Comparison of ENCODE assay signal across 9 mouse cellular contexts in the genomic region with DNA sequence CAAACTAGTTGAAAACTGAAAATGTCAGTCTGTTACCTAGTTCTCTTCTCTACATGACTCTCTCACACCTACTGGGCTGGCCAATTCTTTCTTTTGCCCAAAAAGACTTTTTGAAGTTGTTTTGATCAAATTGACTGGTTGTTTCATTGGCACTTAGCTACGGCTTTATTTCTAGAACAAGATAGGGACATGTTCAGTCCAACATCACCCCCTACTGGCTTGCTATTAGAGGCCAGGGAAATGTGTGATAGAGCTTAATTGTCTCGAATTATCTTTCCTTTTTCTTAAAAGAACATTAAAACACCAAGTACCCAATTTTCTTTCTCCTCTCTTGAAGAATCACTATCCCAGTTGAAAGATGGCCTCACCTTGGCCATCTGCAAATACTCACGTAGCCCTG.
DNase-seq lines count a peak whose midpoint lies in the region; ATAC-seq and TF ChIP-seq lines count a peak whose summit lies in the region.
"Had no signal": no experiment of that assay in that cellular context is flagged by ENCODE, and none has a peak within 500 bp of the region (broad histone marks: within the 10 kb centered on the region; RNA-seq: fewer than 3 reads in every experiment).

No protein-coding gene starts in this region.

- no peak overlapping the region for H3K9ac ChIP-seq in forebrain, postnatal 0 days
- H3K9ac ChIP-seq in lung, embryonic 14.5 days: no peak overlapping the region
- H3K9ac ChIP-seq: heart, embryonic 13.5 days had no signal

- H3K4me2 ChIP-seq in forebrain, postnatal 0 days (ENCODE audit: low read depth): no peak overlapping the region
- no peak overlapping the region for H3K4me2 ChIP-seq in lung, embryonic 14.5 days
- H3K4me2 ChIP-seq: heart, embryonic 13.5 days had no signal

- ATAC-seq in forebrain, postnatal 0 days: no peak; the same call in 1 of the 2 replicates
- no peak for ATAC-seq in lung, embryonic 14.5 days (ENCODE audit: insufficient read depth)
- ATAC-seq in erythroblast, adult 5-6 weeks (replicated peaks; ENCODE audit: low FRiP score, poor library complexity, severe bottlenecking): no peak

- peak; percentile 62 for TF ChIP-seq CTCF in forebrain, postnatal 0 days (IDR thresholded peaks at IDR 0.05; ENCODE audit: low read depth)
- peak; percentile 56 for TF ChIP-seq CTCF in lung, embryonic 14.5 days (IDR thresholded peaks at IDR 0.05; ENCODE audit: low read depth)

- no peaks in the 10 kb centered on the region for H3K9me3 ChIP-seq in forebrain, postnatal 0 days (ENCODE audit: low read length)
- no peaks in the 10 kb centered on the region for H3K9me3 ChIP-seq in forebrain, embryonic 10.5 days
- H3K9me3 ChIP-seq in lung, embryonic 14.5 days (ENCODE audit: low read depth, low read length): no peaks in the 10 kb centered on the region
- H3K9me3 ChIP-seq: heart, embryonic 13.5 days had no signal

- DNase-seq in forebrain, postnatal 0 days: peak; percentile 55
- DNase-seq in forebrain, embryonic 10.5 days (ENCODE audit: extremely low spot score, low spot score): no peak
- peak; percentile 62 for DNase-seq in lung, embryonic 14.5 days
- DNase-seq in lung, adult 18-20 months: no peak
- peak; percentile 41 for DNase-seq in embryo, embryonic 11 days
- peak; percentile 6 for DNase-seq in retina, postnatal 7 days (ENCODE audit: low read depth, low spot score)
- DNase-seq in thymus, postnatal 36 days: no peak

- no peak overlapping the region for H3K27ac ChIP-seq in forebrain, postnatal 0 days (ENCODE audit: low read depth, low read length)
- no peak overlapping the region for H3K27ac ChIP-seq in forebrain, embryonic 10.5 days
- H3K27ac ChIP-seq in lung, embryonic 14.5 days (ENCODE audit: low read depth): no peak overlapping the region
- H3K27ac ChIP-seq: heart, embryonic 13.5 days had no signal

- H3K27me3 ChIP-seq in forebrain, postnatal 0 days (ENCODE audit: insufficient read depth, low read length): no peaks in the 10 kb centered on the region
- H3K27me3 ChIP-seq in forebrain, embryonic 10.5 days (ENCODE audit: poor library complexity, severe bottlenecking): peaks cover 91% of the 10 kb centered on the region
- no peaks in the 10 kb centered on the region for H3K27me3 ChIP-seq in lung, embryonic 14.5 days (ENCODE audit: insufficient read depth, low read length)

- 43% methylated on average over 3 of the region's 3 CpGs for WGBS in forebrain, postnatal 0 days
- 53% methylated on average over 3 of the region's 3 CpGs for WGBS in forebrain, embryonic 10.5 days
- WGBS in lung, embryonic 14.5 days: 43% methylated on average over 3 of the region's 3 CpGs

- H3K4me3 ChIP-seq in forebrain, postnatal 0 days (ENCODE audit: low read depth, low read length): no peak overlapping the region
- no peak overlapping the region for H3K4me3 ChIP-seq in forebrain, embryonic 10.5 days
- H3K4me3 ChIP-seq in lung, embryonic 14.5 days (ENCODE audit: low read depth, low read length): no peak overlapping the region
- H3K4me3 ChIP-seq: heart, embryonic 13.5 days had no signal

- H3K4me1 ChIP-seq in forebrain, postnatal 0 days (ENCODE audit: insufficient read depth): no peaks in the 10 kb centered on the region
- 0 out of 2 replicates have a peak, but pooled peaks cover 4% of the 10 kb centered on the region for H3K4me1 ChIP-seq in forebrain, embryonic 10.5 days
- H3K4me1 ChIP-seq in lung, embryonic 14.5 days (ENCODE audit: insufficient read depth): no peaks in the 10 kb centered on the region
- H3K4me1 ChIP-seq: heart, embryonic 13.5 days had no signal

- no peaks in the 10 kb centered on the region for H3K36me3 ChIP-seq in forebrain, postnatal 0 days (ENCODE audit: insufficient read depth)
- no peaks in the 10 kb centered on the region for H3K36me3 ChIP-seq in forebrain, embryonic 10.5 days (replicated peaks)
- no peaks in the 10 kb centered on the region for H3K36me3 ChIP-seq in lung, embryonic 14.5 days (ENCODE audit: insufficient read depth)
- H3K36me3 ChIP-seq: heart, embryonic 13.5 days had no signal

Comparison
In these comparisons a context has a peak if more than half of its experiments do, and no peak if none do; other contexts are left out.
1. DNase-seq: peak in forebrain, postnatal 0 days (single experiment), lung, embryonic 14.5 days (single experiment), embryo, embryonic 11 days (single experiment) and retina, postnatal 7 days (single experiment); none in forebrain, embryonic 10.5 days (single experiment), lung, adult 18-20 months (0 of 2) and thymus, postnatal 36 days (0 of 2).